Mouse (Mus musculus) C2C12 (cell line): Measurements from ENCODE around the gene 2610028H24Rik. TPM values are rescaled to one million over a fixed set of nuclear protein-coding genes. Genes with fewer than 3 reads are reported as not detected.

ENCODE experiments used
- H3K27me3 ChIP-seq: one replicate; pipeline ENCODE4 v1.6.1; 2011; ENCODE audit not compliant: control insufficient read depth, insufficient read depth, insufficient read length
- H3K36me3 ChIP-seq: one replicate; pipeline ENCODE4 v1.6.1; 2011; ENCODE audit not compliant: control insufficient read depth, insufficient read depth
- H3K4me3 ChIP-seq: one replicate; pipeline ENCODE4 v1.5.1; 2011; ENCODE audit warnings: mild to moderate bottlenecking, control low read depth; ENCODE audit not compliant: poor library complexity, insufficient read depth, severe bottlenecking
- H3K79me2 ChIP-seq: one replicate; pipeline ENCODE4 v1.6.1; 2011; ENCODE audit not compliant: control insufficient read depth, insufficient read depth
- H3K79me3 ChIP-seq: one replicate; pipeline ENCODE4 v1.6.1; 2011; ENCODE audit warnings: low read depth, control low read depth
- H3ac ChIP-seq: one replicate; pipeline ENCODE3; 2011; ENCODE audit warnings: low read depth; ENCODE audit not compliant: control insufficient read depth, insufficient read length
- CEBPB ChIP-seq: IDR thresholded peaks from one replicate; pipeline ENCODE4 v1.6.1; 2011; ENCODE audit warnings: low read depth, mild to moderate bottlenecking, control low read depth, moderate library complexity
- CTCF ChIP-seq: IDR thresholded peaks from one replicate; pipeline ENCODE4 v1.5.1; 2011; ENCODE audit not compliant: control insufficient read depth, insufficient read depth, insufficient read length
- FOSL1 ChIP-seq: IDR thresholded peaks from one replicate; pipeline ENCODE4 v1.8.0; 2011; ENCODE audit warnings: mild to moderate bottlenecking, low read length; ENCODE audit not compliant: poor library complexity, insufficient read depth, severe bottlenecking
- MAX ChIP-seq: IDR thresholded peaks from one replicate; pipeline ENCODE4 v1.6.1; 2011; ENCODE audit warnings: mild to moderate bottlenecking, control low read depth
- MYOD1 ChIP-seq: IDR thresholded peaks from one replicate; pipeline ENCODE4 v1.6.1; 2011; ENCODE audit warnings: low read depth; ENCODE audit not compliant: control insufficient read depth, insufficient read length
- MYOG ChIP-seq: IDR thresholded peaks from one replicate; pipeline ENCODE4 v1.6.1; 2011; ENCODE audit not compliant: control insufficient read depth, insufficient read length; ENCODE audit errors: extremely low read depth
- USF1 ChIP-seq: IDR thresholded peaks from one replicate; pipeline ENCODE4 v1.6.1; 2011; ENCODE audit warnings: low read depth, mild to moderate bottlenecking, control low read depth, moderate library complexity
- polyA plus RNA-seq: library from polyadenylated mRNA; unstranded; fragments of >200 nt; fragmentation: generic; extraction: Trizol; gene quantifications from one replicate; pipeline ENCODE4 v1.2.1, GENCODE M21; 2012; ENCODE audit warnings: missing spikeins

Gene 2610028H24Rik
- polyA plus RNA-seq, 1 experiment = not detected

GRCm38 (mm10) chr10:76480851-76481250 is 32.0 kb downstream of the 2610028H24Rik start:
- TF ChIP-seq CTCF (no peak), MYOD1 (no peak), FOSL1 (no peak), USF1 (no peak), MAX (no peak), CEBPB (no peak), MYOG (no peak)
- Histone ChIP-seq H3K4me3 (no peak overlapping the region), H3K79me2 (no peaks in the 10 kb centered on the region), H3ac (no peak overlapping the region), H3K79me3 (no peaks in the 10 kb centered on the region), H3K27me3 (no peaks in the 10 kb centered on the region), H3K36me3 (peaks cover 92% of the 10 kb centered on the region)

- H3ac ChIP-seq = no peak overlapping the region
- no peaks in the 10 kb centered on the region for H3K79me2 ChIP-seq
- H3K36me3 ChIP-seq = peaks cover 89% of the 10 kb centered on the region
- no peak for TF ChIP-seq MAX
- no peak for TF ChIP-seq USF1
- TF ChIP-seq FOSL1 = no peak
- TF ChIP-seq CTCF = no peak
- TF ChIP-seq CEBPB = no peak
- no peak for TF ChIP-seq MYOG
- no peak for TF ChIP-seq MYOD1
- no peaks in the 10 kb centered on the region for H3K79me3 ChIP-seq
- no peak overlapping the region for H3K4me3 ChIP-seq
- no peaks in the 10 kb centered on the region for H3K27me3 ChIP-seq
These were observed 32.6 kb downstream of the 2610028H24Rik start for GRCm38 (mm10) chr10:76481480-76481879.

- H3K36me3 ChIP-seq = peaks cover 84% of the 10 kb centered on the region
- no peaks in the 10 kb centered on the region for H3K27me3 ChIP-seq
- no peaks in the 10 kb centered on the region for H3K79me3 ChIP-seq
- H3K4me3 ChIP-seq = no peak overlapping the region
- TF ChIP-seq CEBPB (no peak), MYOG (no peak), MAX (no peak), CTCF (no peak), USF1 (no peak), FOSL1 (no peak), MYOD1 (no peak)
- no peak overlapping the region for H3ac ChIP-seq
- no peaks in the 10 kb centered on the region for H3K79me2 ChIP-seq
These were observed 37.4 kb downstream of the 2610028H24Rik start for GRCm38 (mm10) chr10:76486302-76486701.

- Histone ChIP-seq H3K79me2 (no peaks in the 10 kb centered on the region), H3K27me3 (no peaks in the 10 kb centered on the region), H3K4me3 (no peak overlapping the region), H3K36me3 (peaks cover 81% of the 10 kb centered on the region), H3ac (no peak overlapping the region), H3K79me3 (no peaks in the 10 kb centered on the region)
- TF ChIP-seq USF1 (no peak), MAX (no peak), FOSL1 (no peak), CEBPB (no peak), MYOD1 (no peak), MYOG (no peak), CTCF (no peak)
These were observed 39.4 kb downstream of the 2610028H24Rik start for GRCm38 (mm10) chr10:76488265-76488664.

GRCm38 (mm10) chr10:76489205-76489604 is 40.3 kb downstream of the 2610028H24Rik start:
- Histone ChIP-seq H3K79me3 (no peaks in the 10 kb centered on the region), H3K36me3 (peaks cover 83% of the 10 kb centered on the region), H3K79me2 (no peaks in the 10 kb centered on the region), H3K27me3 (no peaks in the 10 kb centered on the region), H3ac (no peak overlapping the region), H3K4me3 (no peak overlapping the region)
- TF ChIP-seq MYOD1 (no peak), MYOG (no peak), MAX (no peak), CEBPB (no peak), USF1 (no peak), CTCF (no peak), FOSL1 (no peak)

- Histone ChIP-seq H3K27me3 (no peaks in the 10 kb centered on the region), H3K36me3 (peaks cover 89% of the 10 kb centered on the region), H3ac (no peak overlapping the region), H3K4me3 (no peak overlapping the region), H3K79me3 (no peaks in the 10 kb centered on the region), H3K79me2 (no peaks in the 10 kb centered on the region)
- TF ChIP-seq MAX (no peak), CTCF (no peak), MYOG (no peak), MYOD1 (no peak), USF1 (no peak), FOSL1 (no peak), CEBPB (no peak)
These were observed 44.6 kb downstream of the 2610028H24Rik start for GRCm38 (mm10) chr10:76493527-76493926.
